Mouse (Mus musculus): ENCODE measurements at regions not wholly inside any gene's neighbourhood (a gene's known extent, or its start where the extent isn't known, plus 50 kb on each side); places are given as distances from the start of the nearest gene placed in this dataset.

DNA sequence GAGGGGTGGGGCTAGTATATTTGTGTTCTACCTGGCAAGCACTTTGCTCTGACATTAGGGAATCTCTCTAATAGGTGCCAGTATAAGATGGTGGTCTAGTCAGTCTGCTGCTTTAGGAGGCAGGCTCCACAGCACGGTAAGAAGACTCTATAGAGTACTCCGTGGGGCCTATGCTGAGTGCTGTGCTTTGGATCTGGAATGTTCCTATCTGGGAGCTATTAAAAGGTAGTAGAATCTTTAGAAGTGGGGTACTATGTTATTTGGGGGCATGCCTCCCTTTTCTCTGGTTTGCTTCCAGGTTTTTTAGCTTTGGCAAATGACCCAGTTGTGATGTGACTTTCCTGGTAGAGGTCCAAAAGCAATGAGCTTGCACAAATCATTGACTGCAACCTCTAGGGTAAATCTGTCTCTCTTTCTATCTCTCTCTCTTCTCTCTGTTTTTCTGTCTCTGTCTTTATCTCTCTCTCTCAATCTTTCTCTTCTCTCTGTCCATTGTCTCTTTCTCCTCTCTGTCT lies 208.6 kb upstream of the Camk1g start:
- ATAC-seq (ENCODE audit: low FRiP score, low TSS enrichment) (no peak), DNase-seq (no peak)
- no peak overlapping the region for H3K27ac ChIP-seq (replicated peaks; ENCODE audit: low read depth, low read length)
- no peaks in the 10 kb centered on the region for H3K36me3 ChIP-seq (ENCODE audit: control insufficient read depth, insufficient read depth, low read length)
- WGBS = 95% methylated on average over 2 of the region's 2 CpGs
- no peak overlapping the region for H3K9ac ChIP-seq (replicated peaks; ENCODE audit: low read length)
- no peak overlapping the region for H3K4me3 ChIP-seq (replicated peaks; ENCODE audit: low read depth, low read length)
- H3K9me3 ChIP-seq (ENCODE audit: control insufficient read depth, low read length) = no peaks in the 10 kb centered on the region
- no peak overlapping the region for H3K4me2 ChIP-seq (ENCODE audit: low read length)
- 0 out of 2 replicates have a peak, but pooled peaks cover 3% of the 10 kb centered on the region for H3K27me3 ChIP-seq (ENCODE audit: control insufficient read depth, insufficient read depth, low read length)
- peaks cover 4% of the 10 kb centered on the region; the same call in 1 of the 2 replicates for H3K4me1 ChIP-seq (ENCODE audit: control insufficient read depth, insufficient read depth, low read length)

DNA sequence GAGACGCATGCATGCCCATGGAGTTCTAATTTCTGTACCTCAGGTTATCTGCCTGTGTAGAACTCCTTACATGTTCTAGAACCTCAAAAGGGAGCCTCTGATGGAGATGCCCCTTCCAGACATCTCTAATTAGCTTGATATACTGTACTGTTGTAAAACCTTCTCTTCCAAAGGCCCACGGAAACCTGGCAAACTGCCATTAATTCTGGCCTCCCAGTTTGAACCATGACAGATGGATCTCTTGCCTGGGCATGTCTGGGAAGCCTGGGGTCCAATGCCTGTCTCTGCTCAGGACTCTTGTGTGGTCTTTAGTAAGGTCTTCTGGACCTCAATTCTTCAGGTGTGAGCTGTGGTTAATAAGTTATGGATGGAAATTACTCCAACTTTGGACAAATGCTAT lies 207.7 kb upstream of the Camk1g start:
- peaks cover 4% of the 10 kb centered on the region; the same call in 1 of the 2 replicates for H3K4me1 ChIP-seq (ENCODE audit: control insufficient read depth, insufficient read depth, low read length)
- DNase-seq (no peak), ATAC-seq (ENCODE audit: low FRiP score, low TSS enrichment) (no peak)
- H3K36me3 ChIP-seq (ENCODE audit: control insufficient read depth, insufficient read depth, low read length) = no peaks in the 10 kb centered on the region
- H3K9me3 ChIP-seq (ENCODE audit: control insufficient read depth, low read length) = no peaks in the 10 kb centered on the region
- H3K9ac ChIP-seq (replicated peaks; ENCODE audit: low read length) = no peak overlapping the region
- 77% methylated on average over 2 of the region's 2 CpGs for WGBS
- H3K27ac ChIP-seq (replicated peaks; ENCODE audit: low read depth, low read length) = no peak overlapping the region
- no peak overlapping the region for H3K4me3 ChIP-seq (replicated peaks; ENCODE audit: low read depth, low read length)
- 0 out of 2 replicates have a peak, but pooled peaks cover 3% of the 10 kb centered on the region for H3K27me3 ChIP-seq (ENCODE audit: control insufficient read depth, insufficient read depth, low read length)
- no peak overlapping the region for H3K4me2 ChIP-seq (ENCODE audit: low read length)

DNA sequence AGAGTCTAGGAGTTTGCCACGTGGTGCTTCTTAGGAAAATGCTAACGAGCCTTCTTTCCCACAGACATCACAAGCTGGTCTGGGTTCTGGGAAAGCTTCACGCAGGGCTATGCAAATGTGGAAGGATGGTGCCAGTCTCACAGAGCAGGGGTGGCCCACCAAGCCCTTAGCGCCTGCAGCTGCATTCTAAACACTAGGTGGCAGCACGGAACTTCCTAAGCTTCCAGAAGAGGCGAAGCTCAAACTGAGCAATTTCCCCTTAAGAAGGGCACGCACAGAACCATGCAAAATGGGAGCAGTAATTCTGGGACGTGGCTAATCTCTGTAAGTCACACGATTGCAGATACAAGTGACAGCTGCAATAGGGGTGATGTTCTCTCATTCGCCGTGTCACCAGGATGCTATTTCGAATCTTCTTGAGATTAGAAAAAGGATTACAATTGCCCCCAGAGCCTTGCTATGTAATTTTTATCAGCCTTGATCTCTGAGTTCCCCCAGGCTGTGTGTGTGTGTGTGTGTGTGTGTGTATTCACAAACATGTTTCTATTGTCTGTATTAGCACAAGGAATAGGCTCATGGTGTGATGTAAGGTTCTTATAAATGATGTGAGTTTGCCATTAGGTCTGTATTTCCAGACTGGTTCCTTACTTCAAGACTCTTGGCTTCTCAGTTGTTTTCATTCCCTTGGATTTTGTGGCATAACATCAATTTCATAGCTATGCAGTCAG lies 206.1 kb upstream of the Camk1g start:
- H3K9me3 ChIP-seq (ENCODE audit: control insufficient read depth, low read length) = no peaks in the 10 kb centered on the region
- 2% methylated on average over 12 of the region's 12 CpGs for WGBS
- no peak overlapping the region for H3K4me3 ChIP-seq (replicated peaks; ENCODE audit: low read depth, low read length)
- DNase-seq (peak; percentile 97), ATAC-seq (ENCODE audit: low FRiP score, low TSS enrichment) (peak; percentile 92)
- H3K9ac ChIP-seq (replicated peaks; ENCODE audit: low read length) = no peak overlapping the region
- no peak overlapping the region; the same call in 1 of the 2 replicates for H3K27ac ChIP-seq (replicated peaks; ENCODE audit: low read depth, low read length)
- 0 out of 2 replicates have a peak overlapping the region, but pooled peaks have one; percentile 7 for H3K4me2 ChIP-seq (ENCODE audit: low read length)
- 0 out of 2 replicates have a peak, but pooled peaks cover 3% of the 10 kb centered on the region for H3K27me3 ChIP-seq (ENCODE audit: control insufficient read depth, insufficient read depth, low read length)
- H3K36me3 ChIP-seq (ENCODE audit: control insufficient read depth, insufficient read depth, low read length) = no peaks in the 10 kb centered on the region
- H3K4me1 ChIP-seq (ENCODE audit: control insufficient read depth, insufficient read depth, low read length) = peaks cover 4% of the 10 kb centered on the region; the same call in 1 of the 2 replicates

- no peaks in the 10 kb centered on the region for H3K36me3 ChIP-seq (ENCODE audit: control insufficient read depth, insufficient read depth, low read length)
- H3K27me3 ChIP-seq (ENCODE audit: control insufficient read depth, insufficient read depth, low read length) = no peaks in the 10 kb centered on the region
- H3K4me3 ChIP-seq (replicated peaks; ENCODE audit: low read depth, low read length) = no peak overlapping the region
- no peak for ATAC-seq (ENCODE audit: low FRiP score, low TSS enrichment)
- H3K27ac ChIP-seq (replicated peaks; ENCODE audit: low read depth, low read length) = no peak overlapping the region
- peaks cover 4% of the 10 kb centered on the region; the same call in 1 of the 2 replicates for H3K4me1 ChIP-seq (ENCODE audit: control insufficient read depth, insufficient read depth, low read length)
- H3K9ac ChIP-seq (replicated peaks; ENCODE audit: low read length) = no peak overlapping the region
- H3K9me3 ChIP-seq (ENCODE audit: control insufficient read depth, low read length) = no peaks in the 10 kb centered on the region
- no peak overlapping the region for H3K4me2 ChIP-seq (ENCODE audit: low read length)
- DNase-seq = no peak
- WGBS = 80% methylated on average over 2 of the region's 2 CpGs
Observed at GRCm38 (mm10) chr1:193572827-193573226, 202.7 kb upstream of the Camk1g start.

DNA sequence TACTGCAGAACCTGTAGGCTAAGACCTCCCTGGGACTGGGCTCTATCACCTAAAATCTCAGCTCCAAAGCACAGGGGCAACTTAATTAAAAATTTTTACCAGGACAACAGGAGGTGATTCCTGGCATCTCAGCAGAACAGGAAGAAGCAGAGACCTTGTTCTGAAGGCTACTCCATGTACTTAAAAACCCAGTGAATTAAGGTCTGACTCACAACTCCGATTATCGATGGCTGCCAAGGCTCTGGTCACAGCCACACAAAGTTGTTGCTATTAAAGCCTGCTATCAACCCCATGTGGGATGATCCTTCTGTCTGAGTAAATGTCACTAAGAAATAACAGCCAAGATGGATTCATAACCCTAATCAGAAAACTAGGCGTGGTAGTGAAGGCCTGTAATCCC lies 202.3 kb upstream of the Camk1g start:
- Histone ChIP-seq H3K9me3 (ENCODE audit: control insufficient read depth, low read length) (no peaks in the 10 kb centered on the region), H3K4me3 (replicated peaks; ENCODE audit: low read depth, low read length) (no peak overlapping the region), H3K27ac (replicated peaks; ENCODE audit: low read depth, low read length) (no peak overlapping the region), H3K4me1 (ENCODE audit: control insufficient read depth, insufficient read depth, low read length) (peaks cover 4% of the 10 kb centered on the region; the same call in 1 of the 2 replicates), H3K4me2 (ENCODE audit: low read length) (no peak overlapping the region), H3K9ac (replicated peaks; ENCODE audit: low read length) (no peak overlapping the region), H3K36me3 (ENCODE audit: control insufficient read depth, insufficient read depth, low read length) (no peaks in the 10 kb centered on the region), H3K27me3 (ENCODE audit: control insufficient read depth, insufficient read depth, low read length) (no peaks in the 10 kb centered on the region)
- no peak for DNase-seq
- 88% methylated on average over 3 of the region's 3 CpGs for WGBS
- ATAC-seq (ENCODE audit: low FRiP score, low TSS enrichment) = no peak

GRCm38 (mm10) chr1:193571088-193571487 lies 201.0 kb upstream of the Camk1g start:
- DNase-seq = no peak
- no peak for ATAC-seq (ENCODE audit: low FRiP score, low TSS enrichment)
- H3K4me1 ChIP-seq (ENCODE audit: control insufficient read depth, insufficient read depth, low read length) = peaks cover under 1% of the 10 kb centered on the region; the same call in 1 of the 2 replicates

DNA sequence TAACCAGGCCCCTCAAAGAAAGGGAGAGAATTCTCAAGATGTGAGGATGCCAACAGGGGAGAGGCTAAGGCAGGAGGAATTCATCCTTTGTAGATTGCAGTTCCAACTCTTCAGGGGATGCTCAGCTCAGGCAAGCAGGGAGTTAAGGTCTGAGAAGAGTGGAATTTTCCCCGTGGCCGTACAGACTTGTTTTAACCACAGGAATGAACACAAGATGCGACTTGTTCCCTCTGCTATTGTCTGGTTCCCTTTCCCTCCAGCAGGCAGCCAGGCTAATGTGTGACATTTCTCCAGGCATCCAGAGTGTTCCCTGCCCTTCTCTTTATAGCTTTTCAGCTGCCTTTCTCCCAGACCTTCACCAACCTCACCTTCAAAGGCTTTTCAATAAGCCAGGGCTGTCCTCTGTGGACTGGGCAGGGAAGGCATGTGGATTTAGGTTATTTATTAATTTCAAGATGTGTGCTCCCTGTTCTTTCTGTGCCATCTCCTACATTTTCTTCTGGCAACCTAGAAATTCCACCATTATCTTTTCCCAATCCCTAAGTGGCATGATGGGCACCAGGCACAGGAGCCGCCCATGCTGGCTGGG lies 198.6 kb upstream of the Camk1g start:
- Histone ChIP-seq H3K9ac (replicated peaks; ENCODE audit: low read length) (no peak overlapping the region), H3K4me1 (ENCODE audit: control insufficient read depth, insufficient read depth, low read length) (no peaks in the 10 kb centered on the region), H3K4me3 (replicated peaks; ENCODE audit: low read depth, low read length) (no peak overlapping the region), H3K27ac (replicated peaks; ENCODE audit: low read depth, low read length) (no peak overlapping the region), H3K36me3 (ENCODE audit: control insufficient read depth, insufficient read depth, low read length) (no peaks in the 10 kb centered on the region), H3K9me3 (ENCODE audit: control insufficient read depth, low read length) (no peaks in the 10 kb centered on the region), H3K4me2 (ENCODE audit: low read length) (no peak overlapping the region), H3K27me3 (ENCODE audit: control insufficient read depth, insufficient read depth, low read length) (no peaks in the 10 kb centered on the region)
- ATAC-seq (ENCODE audit: low FRiP score, low TSS enrichment) = no peak
- no peak for DNase-seq
- 49% methylated on average over 4 of the region's 4 CpGs for WGBS

More at GRCm38 (mm10) chr1:193571088-193571487, 201.0 kb upstream of the Camk1g start:
- no peak overlapping the region for H3K27ac ChIP-seq (replicated peaks; ENCODE audit: low read depth, low read length)
- no peak overlapping the region for H3K9ac ChIP-seq (replicated peaks; ENCODE audit: low read length)
- H3K4me2 ChIP-seq (ENCODE audit: low read length) = no peak overlapping the region
- H3K4me3 ChIP-seq (replicated peaks; ENCODE audit: low read depth, low read length) = no peak overlapping the region
- no peaks in the 10 kb centered on the region for H3K9me3 ChIP-seq (ENCODE audit: control insufficient read depth, low read length)
- no peaks in the 10 kb centered on the region for H3K27me3 ChIP-seq (ENCODE audit: control insufficient read depth, insufficient read depth, low read length)
- H3K36me3 ChIP-seq (ENCODE audit: control insufficient read depth, insufficient read depth, low read length) = no peaks in the 10 kb centered on the region

DNA sequence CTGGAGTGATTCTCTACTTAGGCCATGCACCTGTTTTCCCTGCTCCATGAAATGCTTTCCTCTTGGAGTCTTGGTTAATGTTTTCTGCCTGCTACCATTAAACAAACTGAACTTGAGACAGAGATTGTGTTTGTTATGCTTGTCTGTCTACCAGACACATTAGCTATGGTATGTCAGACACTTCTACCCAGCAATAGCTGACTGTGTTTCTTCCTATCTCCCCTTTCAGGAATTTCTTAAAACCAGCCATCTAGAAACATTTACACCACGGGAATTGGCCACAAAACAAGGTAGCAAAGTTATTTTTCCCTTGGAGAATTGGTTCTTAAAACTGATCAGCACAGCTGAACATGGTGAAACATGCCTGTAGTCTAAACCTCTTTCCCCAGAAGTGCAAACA lies 197.1 kb upstream of the Camk1g start:
- DNase-seq (no peak), ATAC-seq (ENCODE audit: low FRiP score, low TSS enrichment) (no peak)
- H3K9me3 ChIP-seq (ENCODE audit: control insufficient read depth, low read length) = no peaks in the 10 kb centered on the region
- no peaks in the 10 kb centered on the region for H3K36me3 ChIP-seq (ENCODE audit: control insufficient read depth, insufficient read depth, low read length)
- H3K4me3 ChIP-seq (replicated peaks; ENCODE audit: low read depth, low read length) = no peak overlapping the region
- H3K27me3 ChIP-seq (ENCODE audit: control insufficient read depth, insufficient read depth, low read length) = no peaks in the 10 kb centered on the region
- H3K9ac ChIP-seq (replicated peaks; ENCODE audit: low read length) = no peak overlapping the region
- no peak overlapping the region for H3K27ac ChIP-seq (replicated peaks; ENCODE audit: low read depth, low read length)
- no peak overlapping the region for H3K4me2 ChIP-seq (ENCODE audit: low read length)
- H3K4me1 ChIP-seq (ENCODE audit: control insufficient read depth, insufficient read depth, low read length) = no peaks in the 10 kb centered on the region
- 67% methylated on average over 1 of the region's 1 CpGs for WGBS
